Mouse (Mus musculus) hindbrain, embryonic 11.5 days (tissue): ENCODE results near the gene Olfr1062. TPM values are rescaled to one million over a fixed set of nuclear protein-coding genes. Genes with fewer than 3 reads are reported as not detected.
"Not testable (repeated sequence)": the region's sequence is repeated elsewhere in the genome, so short reads cannot be mapped to it uniquely, and the experiment has no call there.

ENCODE experiments used
- ATAC-seq: fragments of 200-750 bp; cut with Nextera tagmentation; 2 replicates; pipeline ENCODE4 v1.8.0; 2017; ENCODE audit warnings: mild to moderate bottlenecking, moderate TSS enrichment, moderate library complexity; ENCODE audit not compliant: low FRiP score
- DNase-seq: peaks from one replicate; pipeline ENCODE4 v3.0.0-alpha.2; 2015; ENCODE audit warnings: low spot score
- H3K27ac ChIP-seq: fragments of 300-500 bp; sonication (generic); 2 replicates; pipeline ENCODE4 v1.5.1; 2014; ENCODE audit warnings: mild to moderate bottlenecking, low read depth, low read length
- H3K27me3 ChIP-seq: fragments of 300-500 bp; sonication (generic); 2 replicates; pipeline ENCODE4 v1.6.1; 2014; ENCODE audit warnings: mild to moderate bottlenecking, low read length, moderate library complexity, mixed read lengths; ENCODE audit not compliant: control insufficient read depth, insufficient read depth
- H3K36me3 ChIP-seq: fragments of 300-500 bp; sonication (generic); 2 replicates; pipeline ENCODE4 v1.6.1; 2014; ENCODE audit warnings: mild to moderate bottlenecking, low read length, moderate library complexity, mixed read lengths; ENCODE audit not compliant: control insufficient read depth, insufficient read depth
- H3K4me1 ChIP-seq: fragments of 300-500 bp; sonication (generic); replicated peaks from 2 replicates; pipeline ENCODE4 v1.6.1; 2014; ENCODE audit warnings: low read length, mixed read lengths; ENCODE audit not compliant: control insufficient read depth, insufficient read depth
- H3K4me2 ChIP-seq: fragments of 300-500 bp; sonication (generic); replicated peaks from 2 replicates; pipeline ENCODE4 v1.6.1; 2014; ENCODE audit warnings: mild to moderate bottlenecking, low read depth, low read length
- H3K4me3 ChIP-seq: fragments of 300-500 bp; sonication (generic); 2 replicates; pipeline ENCODE4 v1.5.1; 2014; ENCODE audit warnings: low read depth, low read length
- H3K9ac ChIP-seq: fragments of 300-500 bp; sonication (generic); 2 replicates; pipeline ENCODE4 v1.6.1; 2014; ENCODE audit warnings: low read depth, low read length
- H3K9me3 ChIP-seq: fragments of 300-500 bp; sonication (generic); 2 replicates; pipeline ENCODE4 v1.6.1; 2016; ENCODE audit warnings: low read length; ENCODE audit not compliant: control insufficient read depth
- polyA plus RNA-seq: library from polyadenylated mRNA; unstranded; fragments of >200 nt; fragmentation: Nextera tagmentation; extraction: Ambion mirVana; gene quantifications from 2 replicates; pipeline ENCODE4 v1.2.1, GENCODE M21; 2014

Olfr1062 gene
- polyA plus RNA-seq, 1 experiment from 2014 or later: not detected

DNA sequence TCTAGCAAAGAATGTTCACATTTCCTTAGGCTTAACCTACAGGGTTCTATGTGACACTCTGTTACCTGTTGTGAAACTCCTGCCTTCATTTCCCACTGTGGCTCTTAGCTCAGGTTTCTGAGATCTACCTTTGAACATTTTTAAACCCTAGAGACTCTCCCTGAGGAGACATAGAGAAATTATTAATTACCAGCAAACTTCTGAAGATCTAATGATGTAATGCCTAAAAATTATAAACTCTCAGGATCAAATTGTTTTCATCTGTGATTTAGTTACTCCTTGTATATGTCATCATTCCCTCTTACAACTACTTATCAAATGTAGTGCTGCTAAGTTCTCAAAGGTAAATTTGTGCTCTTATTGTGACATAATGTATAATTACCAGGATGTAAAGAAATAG is 38.1 kb downstream of the Olfr1062 start, which contains the start of gene Olfr1058:
Gene Olfr1058 (minus strand): TSS at position 101 of the 400 bp plus-strand sequence.
- H3K4me3 ChIP-seq, H3K4me1 ChIP-seq, DNase-seq, H3K9ac ChIP-seq, H3K9me3 ChIP-seq, H3K27me3 ChIP-seq, ATAC-seq, H3K36me3 ChIP-seq, H3K27ac ChIP-seq, H3K4me2 ChIP-seq: not testable (repeated sequence)

- Histone ChIP-seq H3K4me3 (no peak within 1 kb of the TSS), H3K27ac (no peak within 1 kb of the TSS), H3K36me3 (no peaks in the 10 kb centered on the region), H3K4me1 (no peaks in the 10 kb centered on the region), H3K27me3 (no peaks in the 10 kb centered on the region), H3K4me2 (no peak within 1 kb of the TSS), H3K9me3 (no peaks in the 10 kb centered on the region), H3K9ac (no peak within 1 kb of the TSS)
- DNase-seq (no peak), ATAC-seq (no peak)
Measured at GRCm38 (mm10) chr2:86378293-86378692, 48.3 kb downstream of the Olfr1062 start, which contains the start of gene Olfr1057. TSS of gene Olfr1057 (minus strand) at chr2:86378393.

Other genes starting within 250 kb of the Olfr1062 start
- not detected in 2 replicates for gene Olfr1044, start 248.9 kb downstream of the Olfr1062 start, polyA plus RNA-seq
- not detected in 2 replicates for gene Olfr52, start 241.1 kb downstream of the Olfr1062 start, polyA plus RNA-seq
- gene Olfr1045, start 223.7 kb downstream of the Olfr1062 start, polyA plus RNA-seq: not detected in 2 replicates
- gene Olfr1046, start 207.4 kb downstream of the Olfr1062 start, polyA plus RNA-seq: not detected in 2 replicates
- gene Olfr1047, start 195.3 kb downstream of the Olfr1062 start, polyA plus RNA-seq: not detected in 2 replicates
- not detected in 2 replicates for gene Olfr1048, start 186.5 kb downstream of the Olfr1062 start, polyA plus RNA-seq
- gene Olfr1049, start 168.4 kb downstream of the Olfr1062 start, polyA plus RNA-seq: not detected in 2 replicates
- gene Olfr1051, start 147.7 kb downstream of the Olfr1062 start, polyA plus RNA-seq: not detected in 2 replicates
- not detected in 2 replicates for gene Olfr1052, start 134.3 kb downstream of the Olfr1062 start, polyA plus RNA-seq
- gene Olfr1053, start 111.5 kb downstream of the Olfr1062 start, polyA plus RNA-seq: not detected in 2 replicates
- gene Olfr1054, start 91.3 kb downstream of the Olfr1062 start, polyA plus RNA-seq: not detected in 2 replicates
- gene Olfr1055, start 76.5 kb downstream of the Olfr1062 start, polyA plus RNA-seq: not detected in 2 replicates
- not detected in 2 replicates for gene Olfr1056, start 64.3 kb downstream of the Olfr1062 start, polyA plus RNA-seq
- gene Olfr1057, start 48.4 kb downstream of the Olfr1062 start, polyA plus RNA-seq: not detected in 2 replicates
- not detected in 2 replicates for gene Olfr1058, start 38.2 kb downstream of the Olfr1062 start, polyA plus RNA-seq
- gene Olfr1061, start 12.7 kb downstream of the Olfr1062 start, polyA plus RNA-seq: not detected in 2 replicates
- not detected in 2 replicates for gene Olfr1065, start 23.8 kb upstream of the Olfr1062 start, polyA plus RNA-seq
- gene Olfr1066, start 29.5 kb upstream of the Olfr1062 start, polyA plus RNA-seq: not detected in 2 replicates
- gene Olfr228, start 60.6 kb upstream of the Olfr1062 start, polyA plus RNA-seq: not detected in 2 replicates
- gene Olfr1076, start 81.7 kb upstream of the Olfr1062 start, polyA plus RNA-seq: not detected in 2 replicates
- not detected in 2 replicates for gene Olfr1079, start 115.7 kb upstream of the Olfr1062 start, polyA plus RNA-seq
- not detected in 2 replicates for gene Olfr1080, start 131.5 kb upstream of the Olfr1062 start, polyA plus RNA-seq
- gene Olfr1082, start 172.2 kb upstream of the Olfr1062 start, polyA plus RNA-seq: not detected in 2 replicates
- gene Olfr1084, start 213.0 kb upstream of the Olfr1062 start, polyA plus RNA-seq: not detected in 2 replicates
- gene Olfr1085, start 235.3 kb upstream of the Olfr1062 start, polyA plus RNA-seq: not detected in 2 replicates